Mouse (Mus musculus) gastrocnemius, postnatal 25 days (tissue): ENCODE measurements at regions not wholly inside any gene's neighbourhood (a gene's known extent, or its start where the extent isn't known, plus 50 kb on each side); places are given as distances from the start of the nearest gene placed in this dataset.

Source experiments
- DNase-seq: peaks from one replicate; pipeline ENCODE4 v3.0.0; 2022

GRCm38 (mm10) chr2:114260397-114261071 lies 59.3 kb upstream of the Zfp770 start:
- peak; percentile 8 for DNase-seq

- DNase-seq, result no peak
These were observed 58.3 kb upstream of the Zfp770 start for GRCm38 (mm10) chr2:114259539-114259938.
